In the genomic region with DNA sequence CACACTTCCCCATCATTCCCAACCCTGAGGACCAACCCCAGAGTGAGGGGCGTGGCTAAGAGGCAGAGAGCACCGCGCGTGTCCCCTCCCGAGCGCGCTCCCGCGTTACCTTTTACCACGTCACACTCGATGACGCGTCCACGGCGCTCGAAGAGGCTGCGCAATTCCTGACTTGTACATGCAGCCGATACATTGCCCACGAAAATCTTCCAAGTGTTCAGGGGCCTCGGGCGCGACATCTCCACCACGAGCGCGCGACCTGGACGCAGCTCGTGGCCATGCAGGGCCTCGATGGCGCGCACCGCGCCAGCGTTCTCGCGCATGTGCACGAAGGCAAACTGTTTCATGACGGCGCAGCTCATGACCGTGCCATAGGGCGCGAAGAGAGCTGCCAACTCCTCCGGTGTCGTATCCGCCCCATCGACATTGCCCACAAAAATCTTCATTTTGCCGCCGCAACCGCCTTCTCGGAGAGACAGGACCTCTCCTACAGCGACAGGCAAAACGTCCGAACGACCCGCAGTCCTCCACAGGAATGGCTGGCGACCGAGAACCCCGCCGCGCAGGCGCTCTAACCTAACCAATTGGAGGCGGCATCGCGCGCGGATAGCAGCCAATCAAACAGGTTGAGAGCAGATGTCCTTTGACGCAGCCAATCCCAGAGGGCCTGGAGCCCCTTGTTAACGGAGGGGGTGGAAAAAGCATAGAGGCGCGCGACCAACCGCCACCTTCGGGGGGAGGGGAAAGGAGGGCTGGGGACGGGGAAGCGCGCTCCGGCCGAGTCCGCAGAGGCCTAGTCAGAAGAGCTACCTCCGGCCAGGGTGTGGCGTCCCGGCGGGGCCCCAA, we compare ENCODE assay signal across 8 mouse cellular contexts. TPM values are rescaled to one million over a fixed set of nuclear protein-coding genes. Genes with fewer than 3 reads are reported as not detected.
A peak's percentile ranks its signal among the peaks of the same experiment; 100 is the strongest.
DNase-seq lines count a peak whose midpoint lies in the region; ATAC-seq and TF ChIP-seq lines count a peak whose summit lies in the region.

TSS of gene Gm21992 (minus strand) at position 550 of the 846 bp plus-strand sequence.
TSS of gene Rbm14 (minus strand) at position 572 of the 846 bp plus-strand sequence.

- peak; percentile 26 for TF ChIP-seq CTCF in liver, embryonic 14.5 days (IDR thresholded peaks at IDR 0.05; ENCODE audit: low read depth)
- TF ChIP-seq CTCF in stomach, postnatal 0 days (IDR thresholded peaks at IDR 0.05; ENCODE audit: low read depth) = peak; percentile 15; the same call in 1 of the 2 replicates

- peak within 1 kb of the TSS; percentile 76 for H3K4me3 ChIP-seq in forebrain, embryonic 10.5 days
- peak within 1 kb of the TSS; percentile 83 for H3K4me3 ChIP-seq in heart, embryonic 15.5 days
- peak within 1 kb of the TSS; percentile 74 to 83 for H3K4me3 ChIP-seq in liver, embryonic 14.5 days (ENCODE audit: insufficient read depth in 1 of 2, low read depth in 2 of 2, low read length in 2 of 2)
- peak within 1 kb of the TSS; percentile 88 for H3K4me3 ChIP-seq in neural tube, embryonic 11.5 days (ENCODE audit: low read depth, low read length)
- peak within 1 kb of the TSS; percentile 80 for H3K4me3 ChIP-seq in stomach, postnatal 0 days (ENCODE audit: low read depth, low read length)

- TF ChIP-seq EP300 in liver, embryonic 14.5 days (IDR thresholded peaks at IDR 0.05; ENCODE audit: low read depth) = peak; percentile 39; the same call in 1 of the 2 replicates
- TF ChIP-seq EP300 in stomach, postnatal 0 days (optimal IDR thresholded peaks at IDR 0.05) = no peak

- ATAC-seq in heart, embryonic 15.5 days (replicated peaks; ENCODE audit: insufficient number of reproducible peaks, insufficient read depth, low FRiP score, low read depth) = peak; percentile 99
- ATAC-seq in liver, embryonic 14.5 days (ENCODE audit: insufficient read depth) = peak; percentile 97
- ATAC-seq in neural tube, embryonic 11.5 days (ENCODE audit: insufficient read depth, low FRiP score, low TSS enrichment) = peak; percentile 98
- peak; percentile 98 for ATAC-seq in stomach, postnatal 0 days (ENCODE audit: low FRiP score, low TSS enrichment)

- peak; percentile 94 to 95 for DNase-seq in CD8-positive naive resting alpha-beta T cell, adult 2 months (ENCODE audit: low read depth in 2 of 2, low spot score in 2 of 2)
- DNase-seq in c-Kit-positive CD71-negative TER-119-negative erythroid progenitor cells, embryonic 14.5 days (ENCODE audit: low read depth) = peak; percentile 96
- peak; percentile 99 for DNase-seq in forebrain, embryonic 10.5 days (ENCODE audit: extremely low spot score, low spot score)
- peak; percentile 98 to 100 for DNase-seq in kidney, postnatal 25 days
- DNase-seq in liver, embryonic 14.5 days (ENCODE audit: low read depth in 3 of 3, low spot score in 3 of 3) = peak; percentile 98 to 99 (median 99)
- DNase-seq in neural tube, embryonic 11.5 days (ENCODE audit: low spot score) = peak; percentile 99
- DNase-seq in stomach, postnatal 0 days (ENCODE audit: low spot score) = peak; percentile 98

- no peaks in the 10 kb centered on the region for H3K27me3 ChIP-seq in forebrain, embryonic 10.5 days (ENCODE audit: poor library complexity, severe bottlenecking)
- H3K27me3 ChIP-seq in heart, embryonic 15.5 days = no peaks in the 10 kb centered on the region
- H3K27me3 ChIP-seq in liver, embryonic 14.5 days (ENCODE audit: control insufficient read depth, insufficient read depth, low read length) = no peaks in the 10 kb centered on the region
- no peaks in the 10 kb centered on the region for H3K27me3 ChIP-seq in neural tube, embryonic 11.5 days (ENCODE audit: control insufficient read depth, insufficient read depth, low read length)
- H3K27me3 ChIP-seq in stomach, postnatal 0 days (ENCODE audit: control insufficient read depth, insufficient read depth, low read length) = no peaks in the 10 kb centered on the region

- WGBS in forebrain, embryonic 10.5 days = under 1% methylated on average over 83 of the region's 83 CpGs
- under 1% methylated on average over 83 of the region's 83 CpGs for WGBS in heart, embryonic 15.5 days
- WGBS in liver, embryonic 14.5 days (ENCODE audit: insufficient replicate concordance) = under 1% methylated on average over 83 of the region's 83 CpGs
- under 1% methylated on average over 82 of the region's 83 CpGs for WGBS in neural tube, embryonic 11.5 days
- under 1% methylated on average over 83 of the region's 83 CpGs for WGBS in stomach, postnatal 0 days

- peaks cover 27% of the 10 kb centered on the region for H3K4me1 ChIP-seq in forebrain, embryonic 10.5 days
- H3K4me1 ChIP-seq in heart, embryonic 15.5 days (replicated peaks) = peaks cover 19% of the 10 kb centered on the region
- H3K4me1 ChIP-seq in liver, embryonic 14.5 days (replicated peaks; ENCODE audit: control insufficient read depth in 2 of 2, insufficient read depth in 2 of 2, low read length in 1 of 2) = peaks cover 14 to 20% of the 10 kb centered on the region in 2 experiments
- peaks cover 15% of the 10 kb centered on the region for H3K4me1 ChIP-seq in neural tube, embryonic 11.5 days (ENCODE audit: control insufficient read depth, insufficient read depth, low read length)
- no peaks in the 10 kb centered on the region; the same call in 1 of the 2 replicates for H3K4me1 ChIP-seq in stomach, postnatal 0 days (replicated peaks; ENCODE audit: control insufficient read depth, insufficient read depth)

- H3K9ac ChIP-seq in heart, embryonic 15.5 days = peak within 1 kb of the TSS; percentile 84
- H3K9ac ChIP-seq in liver, embryonic 14.5 days (replicated peaks) = peak within 1 kb of the TSS; percentile 87
- peak within 1 kb of the TSS; percentile 77 for H3K9ac ChIP-seq in neural tube, embryonic 11.5 days (ENCODE audit: low read length)
- peak within 1 kb of the TSS; percentile 85 for H3K9ac ChIP-seq in stomach, postnatal 0 days (ENCODE audit: low read length)

- H3K36me3 ChIP-seq in forebrain, embryonic 10.5 days (replicated peaks) = peaks cover 17% of the 10 kb centered on the region
- no peaks in the 10 kb centered on the region for H3K36me3 ChIP-seq in heart, embryonic 15.5 days
- H3K36me3 ChIP-seq in liver, embryonic 14.5 days (replicated peaks; ENCODE audit: control insufficient read depth, insufficient read depth, low read depth) = peaks cover 6% of the 10 kb centered on the region; the same call in 1 of the 2 replicates
- no peaks in the 10 kb centered on the region for H3K36me3 ChIP-seq in neural tube, embryonic 11.5 days (ENCODE audit: control insufficient read depth, insufficient read depth, low read length)
- no peaks in the 10 kb centered on the region for H3K36me3 ChIP-seq in stomach, postnatal 0 days (ENCODE audit: control insufficient read depth, insufficient read depth, low read length)

- peak within 1 kb of the TSS; percentile 95 for H3K27ac ChIP-seq in forebrain, embryonic 10.5 days
- peak within 1 kb of the TSS; percentile 93 for H3K27ac ChIP-seq in heart, embryonic 15.5 days
- peak within 1 kb of the TSS; percentile 92 for H3K27ac ChIP-seq in liver, embryonic 14.5 days
- H3K27ac ChIP-seq in neural tube, embryonic 11.5 days (ENCODE audit: low read depth, low read length) = peak within 1 kb of the TSS; percentile 93
- H3K27ac ChIP-seq in stomach, postnatal 0 days (replicated peaks) = peak within 1 kb of the TSS; percentile 97

- peaks cover 6% of the 10 kb centered on the region; the same call in 1 of the 2 replicates for H3K9me3 ChIP-seq in forebrain, embryonic 10.5 days
- H3K9me3 ChIP-seq in heart, embryonic 15.5 days (replicated peaks) = no peaks in the 10 kb centered on the region; the same call in 1 of the 2 replicates
- no peaks in the 10 kb centered on the region for H3K9me3 ChIP-seq in liver, embryonic 14.5 days (ENCODE audit: control insufficient read depth, low read length)
- H3K9me3 ChIP-seq in neural tube, embryonic 11.5 days (ENCODE audit: control insufficient read depth, low read length) = no peaks in the 10 kb centered on the region
- no peaks in the 10 kb centered on the region for H3K9me3 ChIP-seq in stomach, postnatal 0 days (ENCODE audit: control insufficient read depth, low read length)

- peak within 1 kb of the TSS; percentile 89 for H3K4me2 ChIP-seq in heart, embryonic 15.5 days
- peak within 1 kb of the TSS; percentile 99 for H3K4me2 ChIP-seq in liver, embryonic 14.5 days (ENCODE audit: low read depth)
- peak within 1 kb of the TSS; percentile 78 for H3K4me2 ChIP-seq in neural tube, embryonic 11.5 days (ENCODE audit: low read depth)
- peak within 1 kb of the TSS; percentile 85 for H3K4me2 ChIP-seq in stomach, postnatal 0 days (replicated peaks; ENCODE audit: low read depth)

RNA-seq across cellular contexts. Expression of gene Gm21992, which starts in this region (rescaled TPM):
- polyA plus RNA-seq in forebrain, embryonic 10.5 days (2016; fragmentation: Nextera tagmentation; extraction: Ambion mirVana) = 34.4 and 35.7 TPM in 2 replicates
- polyA plus RNA-seq in heart, embryonic 15.5 days (2015; fragmentation: Nextera tagmentation; extraction: Ambion mirVana) = 22.6 and 30.5 TPM in 2 replicates
- polyA plus RNA-seq in liver, embryonic 14.5 days (2012; rRNA removed) = 10.7 and 15.1 TPM in 2 replicates
- polyA plus RNA-seq in liver, embryonic 14.5 days (2014; fragmentation: Nextera tagmentation; extraction: Ambion mirVana) = 8.6 and 9.5 TPM in 2 replicates
- 8.5 and 24.4 TPM in 2 replicates for polyA plus RNA-seq in neural tube, embryonic 11.5 days (2014; fragmentation: Nextera tagmentation; extraction: Ambion mirVana)
- 16.0 and 19.1 TPM in 2 replicates for polyA plus RNA-seq in stomach, postnatal 0 days (2015; fragmentation: Nextera tagmentation; extraction: Ambion mirVana)

RNA-seq across cellular contexts. Expression of gene Rbm14, which starts in this region (rescaled TPM):
- polyA plus RNA-seq in forebrain, embryonic 10.5 days (2016; fragmentation: Nextera tagmentation; extraction: Ambion mirVana) = 137 and 140 TPM in 2 replicates
- 40.2 and 51.1 TPM in 2 replicates for polyA plus RNA-seq in heart, embryonic 15.5 days (2015; fragmentation: Nextera tagmentation; extraction: Ambion mirVana)
- polyA plus RNA-seq in liver, embryonic 14.5 days (2012; rRNA removed) = 23.9 and 27.1 TPM in 2 replicates
- 30.3 and 35.7 TPM in 2 replicates for polyA plus RNA-seq in liver, embryonic 14.5 days (2014; fragmentation: Nextera tagmentation; extraction: Ambion mirVana)
- 113 and 116 TPM in 2 replicates for polyA plus RNA-seq in neural tube, embryonic 11.5 days (2014; fragmentation: Nextera tagmentation; extraction: Ambion mirVana)
- 21.9 and 24.2 TPM in 2 replicates for polyA plus RNA-seq in stomach, postnatal 0 days (2015; fragmentation: Nextera tagmentation; extraction: Ambion mirVana)

Comparison
In these comparisons a context has a peak if more than half of its experiments do, and no peak if none do; other contexts are left out.
1. Peak in every context shown above with its lines: DNase-seq, ATAC-seq, H3K4me3 ChIP-seq and H3K27ac ChIP-seq.